Mouse (Mus musculus) olfactory bulb, adult 2 months (tissue): ENCODE measurements around the gene Atp1a3. TPM values are rescaled to one million over a fixed set of nuclear protein-coding genes. Genes with fewer than 3 reads are reported as not detected.

Experiments used
- H3K27ac ChIP-seq: fragments of 200-500 bp; 2 replicates; pipeline ENCODE4 v1.5.1; 2012; ENCODE audit warnings: low read depth, low read length; ENCODE audit not compliant: insufficient read depth
- H3K4me1 ChIP-seq: fragments of 200-500 bp; 2 replicates; pipeline ENCODE4 v1.6.1; 2012; ENCODE audit warnings: low read length; ENCODE audit not compliant: control insufficient read depth, insufficient read depth
- H3K4me3 ChIP-seq: fragments of 200-500 bp; 2 replicates; pipeline ENCODE4 v1.5.1; 2012; ENCODE audit warnings: mild to moderate bottlenecking, low read depth, low read length, moderate library complexity; ENCODE audit not compliant: insufficient read depth
- CTCF ChIP-seq: fragments of 200-500 bp; IDR thresholded peaks from 2 replicates; pipeline ENCODE4 v1.5.1; 2012; ENCODE audit warnings: low read depth, mild to moderate bottlenecking, low read length, moderate library complexity; ENCODE audit not compliant: insufficient read depth
- POLR2A ChIP-seq: fragments of 200-500 bp; IDR thresholded peaks from 2 replicates; pipeline ENCODE4 v1.6.1; 2012; ENCODE audit warnings: mild to moderate bottlenecking, low read depth, low read length, moderate library complexity; ENCODE audit not compliant: insufficient read depth
- WGBS: fragments of 180-500 bp; shearing (Covaris S2); methylation state at CpG from one replicate; pipeline ENCODE4 v1.1.7; 2018; 5-methylcytosine and 5-hydroxymethylcytosine counted together
- polyA plus RNA-seq: library from polyadenylated mRNA; stranded (reverse); fragments of >200 nt; gene quantifications from 2 replicates; pipeline ENCODE4 v1.2.4, GENCODE M21; 2012; ENCODE audit warnings: low replicate concordance; ENCODE audit not compliant: missing spikeins, insufficient read depth, insufficient read length

Gene Atp1a3
- polyA plus RNA-seq, 1 experiment, result 361 TPM

DNA sequence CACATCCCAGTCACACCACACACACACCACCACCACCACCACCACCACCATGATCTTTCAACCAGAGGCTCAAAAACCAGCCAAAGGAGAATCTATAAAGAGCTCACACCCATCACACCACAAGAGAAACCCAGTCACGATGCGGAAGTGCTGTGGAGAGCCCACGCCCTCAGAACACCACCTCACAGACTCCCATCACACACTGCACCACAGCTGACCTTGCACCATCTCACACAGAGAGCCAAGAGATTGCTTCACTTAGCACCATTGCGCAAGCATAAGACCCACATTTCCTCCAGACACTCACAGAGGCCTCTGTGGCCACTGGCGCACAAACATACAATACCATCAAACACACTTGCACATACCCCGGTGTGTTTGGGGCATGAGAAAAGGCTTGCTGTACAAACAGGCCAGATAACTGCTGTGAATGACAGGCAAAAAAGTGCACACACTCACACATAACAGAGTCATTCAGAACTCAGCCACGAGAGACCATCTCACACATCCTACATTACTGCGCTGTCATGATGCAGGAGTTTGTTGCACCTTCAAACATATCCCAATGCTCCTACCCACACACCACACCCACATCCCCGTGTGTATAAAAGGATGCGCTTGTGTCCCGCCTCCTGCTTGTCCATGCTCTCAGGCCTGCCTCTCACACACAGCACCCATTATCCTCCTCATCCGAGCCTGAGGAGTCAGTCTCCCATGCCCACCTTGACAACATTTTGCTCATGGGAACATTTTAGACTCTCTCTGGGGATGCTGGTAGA lies 1.0 kb upstream of the Atp1a3 start:
- TF ChIP-seq CTCF, result no peak
- no peak for TF ChIP-seq POLR2A
- WGBS, result 48% methylated on average over 12 of the region's 12 CpGs
- Histone ChIP-seq H3K4me1 (peaks cover 65% of the 10 kb centered on the region), H3K27ac (peak overlapping the region; percentile 100), H3K4me3 (peak overlapping the region; percentile 97; the same call in 1 of the 2 replicates)

DNA sequence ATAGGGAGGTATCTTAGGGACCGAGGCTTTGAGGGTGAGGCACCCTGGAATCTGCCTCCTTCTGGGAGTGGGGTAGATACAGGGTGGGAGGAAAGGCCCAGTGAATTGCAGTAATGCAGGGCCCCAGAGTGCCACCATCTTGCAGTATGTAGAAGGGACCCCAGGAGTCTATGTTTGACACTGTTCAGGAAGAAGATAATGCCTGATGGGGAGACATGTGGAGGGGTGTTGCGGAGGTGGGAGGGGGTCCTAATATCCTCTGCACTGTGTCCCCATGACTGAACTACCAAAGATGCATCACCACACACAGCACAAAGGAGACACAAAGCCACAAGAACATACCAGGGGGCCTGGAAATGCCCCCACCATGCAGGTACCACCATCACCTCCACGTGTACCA lies 413 bp upstream of the Atp1a3 start:
- Histone ChIP-seq H3K4me3 (peak overlapping the region; percentile 97), H3K27ac (peak overlapping the region; percentile 100), H3K4me1 (peaks cover 60% of the 10 kb centered on the region)
- TF ChIP-seq POLR2A (no peak), CTCF (no peak)
- 49% methylated on average over 3 of the region's 3 CpGs for WGBS

DNA sequence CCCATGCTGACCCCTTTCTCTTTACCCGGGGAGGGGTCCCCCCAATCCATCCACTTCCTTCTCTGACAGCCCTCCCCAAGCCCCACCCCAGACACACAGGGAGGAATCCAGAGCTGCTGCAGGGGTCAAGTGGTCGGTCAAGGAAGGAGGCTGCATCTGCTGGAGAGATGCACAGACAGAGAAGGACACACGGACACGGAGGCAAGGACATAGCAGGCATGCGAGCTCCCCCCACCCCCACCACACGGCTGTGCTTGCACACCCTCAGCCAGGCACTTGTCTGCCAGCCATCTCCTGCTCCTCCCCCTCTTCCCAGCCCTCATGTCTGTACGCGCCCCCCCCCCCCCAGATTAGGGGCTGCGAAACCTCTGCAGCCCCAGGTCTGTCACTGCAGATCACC lies 952 bp downstream of the Atp1a3 start:
- peaks cover 63% of the 10 kb centered on the region for H3K4me1 ChIP-seq
- TF ChIP-seq POLR2A (no peak), CTCF (no peak)
- peak overlapping the region; percentile 97 for H3K4me3 ChIP-seq
- H3K27ac ChIP-seq, result peak overlapping the region; percentile 90
- WGBS, result 9% methylated on average over 8 of the region's 9 CpGs

DNA sequence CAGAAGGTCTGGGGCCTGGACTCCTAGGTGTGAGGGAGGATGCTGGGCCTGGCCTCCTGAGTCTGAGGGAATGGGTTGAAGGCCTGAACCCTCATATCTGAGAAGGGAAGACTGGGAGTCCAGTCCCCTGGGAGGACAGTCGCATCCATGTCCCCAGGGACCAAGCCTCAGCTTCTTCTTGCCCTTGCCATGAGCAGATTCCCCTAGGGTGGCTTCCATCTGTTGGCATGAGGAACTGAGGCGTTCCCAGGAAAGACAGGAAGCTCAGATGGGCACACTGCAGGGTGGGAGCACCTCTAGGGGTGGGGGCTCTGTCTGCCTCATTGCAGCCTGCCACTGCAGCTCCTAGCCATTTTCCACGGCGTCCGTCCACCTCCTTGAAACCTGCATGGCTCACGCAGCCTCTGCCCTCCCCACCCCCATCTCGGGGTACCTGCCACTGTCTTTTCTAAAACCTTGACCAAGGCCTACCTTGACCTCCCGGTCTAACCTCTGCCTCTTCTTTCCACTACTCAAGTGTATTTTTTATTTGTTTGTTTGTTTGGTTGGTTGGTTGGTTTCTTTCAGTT lies 1.9 kb downstream of the Atp1a3 start:
- 46% methylated on average over 8 of the region's 8 CpGs for WGBS
- peak overlapping the region; percentile 73 for H3K27ac ChIP-seq
- peak overlapping the region; percentile 97 for H3K4me3 ChIP-seq
- no peak for TF ChIP-seq POLR2A
- TF ChIP-seq CTCF, result no peak
- H3K4me1 ChIP-seq, result peaks cover 61% of the 10 kb centered on the region

DNA sequence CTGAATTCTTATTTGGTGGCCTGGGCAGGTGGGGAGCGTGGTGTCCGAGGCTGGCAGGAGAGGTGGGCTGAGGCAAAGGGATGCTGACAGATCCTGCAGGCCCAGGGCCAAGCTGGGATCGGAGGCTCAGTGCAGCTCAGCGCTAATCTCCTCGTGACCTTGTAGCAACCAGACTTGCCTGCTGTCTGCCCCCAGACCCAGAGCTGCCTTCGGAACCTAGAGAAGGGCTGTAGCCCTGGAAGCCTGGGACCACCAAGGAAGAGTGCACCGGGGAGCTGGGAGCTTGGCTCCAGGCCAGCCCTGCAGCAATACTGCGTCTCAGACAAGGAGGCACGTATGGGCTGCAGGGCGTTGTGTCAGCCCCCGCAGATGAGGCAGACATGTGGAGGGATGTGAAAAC lies 2.5 kb downstream of the Atp1a3 start:
- peak overlapping the region; percentile 73 for H3K27ac ChIP-seq
- H3K4me3 ChIP-seq, result peak overlapping the region; percentile 97
- WGBS, result 10% methylated on average over 11 of the region's 11 CpGs
- peaks cover 62% of the 10 kb centered on the region for H3K4me1 ChIP-seq
- no peak for TF ChIP-seq CTCF
- TF ChIP-seq POLR2A, result no peak

DNA sequence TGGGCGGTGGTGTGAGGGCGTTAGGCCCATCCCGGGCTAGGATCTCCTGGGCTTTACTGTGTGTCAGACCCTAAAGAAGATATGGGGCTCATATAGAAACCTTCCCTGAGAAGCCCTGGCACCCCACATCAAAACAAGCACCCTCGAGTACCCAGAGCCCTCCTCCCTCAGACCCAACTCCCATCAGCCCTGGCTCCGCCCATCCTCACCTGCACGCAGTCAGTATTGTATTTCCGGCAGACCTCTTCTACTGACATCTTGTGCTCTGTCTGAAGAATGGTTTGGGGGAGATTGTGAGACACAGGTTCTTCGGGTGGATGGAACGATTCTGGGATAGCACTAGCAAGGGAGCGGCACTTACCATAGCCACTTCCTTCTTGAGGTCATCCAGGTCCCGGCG lies 5.0 kb downstream of the Atp1a3 start:
- H3K27ac ChIP-seq, result 0 out of 2 replicates have a peak overlapping the region, but pooled peaks have one; percentile 21

DNA sequence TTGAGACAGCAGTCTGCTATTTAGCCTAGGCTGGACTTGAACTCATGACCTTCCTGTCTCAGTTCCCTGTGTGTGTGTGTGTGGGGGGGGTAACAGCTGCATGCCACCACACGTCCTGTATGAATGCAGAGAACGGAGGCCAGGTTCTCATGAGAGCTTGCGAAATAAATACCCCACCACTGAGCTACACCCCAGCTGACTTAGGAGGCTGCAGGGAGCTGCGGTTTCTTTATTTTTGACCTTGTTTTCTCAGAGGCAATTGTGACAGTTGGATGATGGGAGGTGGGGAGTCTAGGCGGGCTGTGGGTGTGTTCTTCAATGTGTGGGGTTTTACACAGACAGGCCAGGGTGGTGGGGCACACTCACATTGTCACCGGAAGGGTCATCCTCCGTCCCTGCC lies 5.5 kb downstream of the Atp1a3 start:
- WGBS, result 41% methylated on average over 7 of the region's 7 CpGs
- TF ChIP-seq POLR2A (no peak), CTCF (no peak)
- peaks cover 61% of the 10 kb centered on the region for H3K4me1 ChIP-seq
- peak overlapping the region; percentile 6; the same call in 1 of the 2 replicates for H3K4me3 ChIP-seq
- 0 out of 2 replicates have a peak overlapping the region, but pooled peaks have one; percentile 21 for H3K27ac ChIP-seq

More for the DNA sequence above, 5.0 kb downstream of the Atp1a3 start:
- TF ChIP-seq POLR2A, result no peak
- TF ChIP-seq CTCF, result no peak
- 63% methylated on average over 12 of the region's 12 CpGs for WGBS
- Histone ChIP-seq H3K4me1 (peaks cover 59% of the 10 kb centered on the region), H3K4me3 (peak overlapping the region; percentile 6; the same call in 1 of the 2 replicates)

DNA sequence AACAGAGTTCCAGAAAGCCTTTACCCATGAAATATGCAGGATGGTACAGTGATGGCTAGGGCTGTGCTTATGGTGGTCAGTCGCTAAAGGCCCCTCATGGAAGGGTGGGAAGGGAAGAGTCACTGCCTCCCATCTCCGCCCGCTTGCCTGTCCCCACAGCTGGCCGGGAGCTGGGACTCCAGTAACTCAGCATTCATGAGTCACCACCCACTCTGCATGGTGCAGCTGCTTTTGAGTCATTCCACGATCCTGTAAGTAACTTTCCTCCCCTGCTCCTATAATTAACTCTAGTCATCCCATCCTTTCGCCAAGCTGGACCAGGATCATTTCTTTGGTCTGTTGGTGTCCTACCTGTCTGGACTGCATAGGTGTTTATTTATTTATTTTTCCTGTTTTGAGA lies 12.7 kb downstream of the Atp1a3 start:
- Histone ChIP-seq H3K4me3 (no peak overlapping the region), H3K27ac (peak overlapping the region; percentile 56), H3K4me1 (peaks cover 53% of the 10 kb centered on the region)
- WGBS, result 29% methylated on average over 6 of the region's 6 CpGs
- TF ChIP-seq POLR2A (no peak), CTCF (no peak)

DNA sequence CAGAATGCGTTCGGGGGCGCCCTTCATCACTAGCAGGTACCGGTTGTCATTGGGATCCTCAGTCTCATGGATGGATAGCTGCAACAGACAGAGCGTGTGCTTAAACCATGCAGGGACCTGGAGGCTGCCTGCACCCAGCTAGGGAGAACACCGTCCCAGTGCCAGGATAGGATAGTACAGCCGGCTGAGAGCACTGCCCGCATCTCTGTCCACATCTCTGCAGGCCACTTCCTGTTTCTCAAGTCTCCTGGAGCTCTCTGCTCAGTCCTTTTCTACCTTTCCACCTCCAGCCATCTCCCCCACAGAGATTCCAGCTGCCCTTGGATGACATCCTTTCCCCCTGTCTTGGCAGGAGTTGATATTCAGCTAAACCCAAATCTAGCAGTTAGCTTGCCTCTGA lies 15.3 kb downstream of the Atp1a3 start:
- no peak for TF ChIP-seq CTCF
- whole genome bisulfite sequencing, result 76% methylated on average over 8 of the region's 8 CpGs

DNA sequence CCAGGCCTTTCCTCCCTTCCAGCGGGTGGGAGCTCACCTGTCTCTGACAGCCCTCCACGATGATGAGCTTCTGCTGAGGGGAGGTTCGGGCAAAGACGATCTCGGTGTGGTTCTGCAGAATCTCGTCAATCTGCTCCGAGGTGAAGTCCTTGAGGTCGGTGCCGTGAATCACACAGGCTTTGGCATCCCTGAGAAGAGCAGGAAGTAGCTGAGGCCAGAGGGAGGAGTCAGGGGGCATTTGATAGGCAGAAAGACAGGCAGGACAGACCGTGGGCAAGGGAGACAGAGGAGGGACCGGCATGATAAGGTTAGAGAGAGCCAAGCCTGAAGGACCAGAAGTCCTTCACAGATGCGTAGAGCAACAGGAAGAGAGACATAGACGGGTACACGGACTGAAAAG lies 17.8 kb downstream of the Atp1a3 start:
- Histone ChIP-seq H3K27ac (no peak overlapping the region), H3K4me1 (peaks cover 34% of the 10 kb centered on the region), H3K4me3 (no peak overlapping the region)
- no peak for TF ChIP-seq CTCF
- TF ChIP-seq POLR2A, result no peak
- 76% methylated on average over 14 of the region's 14 CpGs for WGBS

More for the DNA sequence above, 15.3 kb downstream of the Atp1a3 start:
- H3K4me3 ChIP-seq, result no peak overlapping the region
- H3K4me1 ChIP-seq, result peaks cover 40% of the 10 kb centered on the region
- no peak overlapping the region for H3K27ac ChIP-seq
